Mouse (Mus musculus): ENCODE measurements around the gene St6galnac3. TPM values are rescaled to one million over a fixed set of nuclear protein-coding genes. Genes with fewer than 3 reads are reported as not detected.

Gene St6galnac3
- polyA plus RNA-seq, 1 experiment from 2014 or later, result 23.7 TPM

DNA sequence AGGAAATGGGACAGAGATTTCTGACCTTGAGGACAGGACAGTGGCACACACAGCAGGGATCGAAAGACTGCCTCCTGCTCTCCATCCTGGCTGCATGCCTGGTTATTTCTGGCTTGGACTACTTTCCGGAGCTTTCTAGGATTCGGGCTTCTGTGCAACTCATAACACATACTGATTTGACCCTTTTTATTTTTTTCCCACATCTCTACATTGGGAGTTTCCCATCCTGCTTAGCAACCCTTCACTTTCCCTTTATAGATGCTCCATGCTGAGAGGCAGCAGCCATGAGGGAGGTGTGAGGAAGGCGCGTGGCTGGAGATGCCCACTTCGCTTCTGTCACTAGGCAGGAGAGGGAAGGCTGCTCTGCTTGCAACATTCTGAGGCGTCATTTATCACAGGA, 240.3 kb downstream of the St6galnac3 start:
- peaks cover 0 to 8% of the 10 kb centered on the region in 2 experiments; a peak in 1 of 4 replicates for H3K4me1 ChIP-seq (ENCODE audit: control insufficient read depth in 2 of 2, insufficient read depth in 2 of 2, low read length in 2 of 2)
- H3K4me2 ChIP-seq (ENCODE audit: low read length), result no peak overlapping the region
- 49% methylated on average over 7 of the region's 7 CpGs for whole genome bisulfite sequencing
- no peaks in the 10 kb centered on the region for H3K36me3 ChIP-seq (ENCODE audit: control insufficient read depth, insufficient read depth, low read length)
- H3K27me3 ChIP-seq (ENCODE audit: control insufficient read depth, insufficient read depth, low read length), result no peaks in the 10 kb centered on the region
- H3K9ac ChIP-seq (ENCODE audit: low read length), result no peak overlapping the region
- no peak overlapping the region for H3K4me3 ChIP-seq (ENCODE audit: control insufficient read depth in 1 of 2, insufficient read depth in 1 of 2, low read depth in 1 of 2, low read length in 2 of 2)
- H3K27ac ChIP-seq (replicated peaks in 1 of 2; ENCODE audit: control insufficient read depth in 1 of 2, insufficient read depth in 1 of 2, low read depth in 2 of 2, low read length in 2 of 2), result no peak overlapping the region
- no peaks in the 10 kb centered on the region for H3K9me3 ChIP-seq (ENCODE audit: control insufficient read depth, low read length)
- ATAC-seq (ENCODE audit: insufficient number of reproducible peaks, insufficient read depth, low FRiP score, low read depth), result no peak

DNA sequence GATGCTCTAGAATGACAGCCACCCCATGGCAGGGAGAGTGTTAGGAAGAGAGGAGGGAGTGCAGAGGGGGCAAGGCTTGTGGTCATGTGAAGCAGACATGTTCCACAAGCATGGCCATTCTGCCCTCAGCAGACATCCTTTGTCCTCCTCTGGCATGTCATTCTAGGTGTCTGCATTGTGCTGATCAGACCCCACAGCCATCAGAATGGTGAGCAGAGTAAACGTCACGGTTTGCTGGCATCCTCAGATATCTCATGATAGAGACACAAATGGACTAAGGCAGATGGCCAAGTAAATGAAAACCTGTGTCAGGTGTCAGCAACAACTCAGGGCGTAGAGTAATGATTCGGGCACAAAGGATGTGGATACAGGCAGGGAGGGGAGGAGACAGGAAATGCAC, 241.3 kb downstream of the St6galnac3 start:
- Histone ChIP-seq H3K27me3 (ENCODE audit: control insufficient read depth, insufficient read depth, low read length) (no peaks in the 10 kb centered on the region), H3K27ac (replicated peaks in 1 of 2; ENCODE audit: control insufficient read depth in 1 of 2, insufficient read depth in 1 of 2, low read depth in 2 of 2, low read length in 2 of 2) (no peak overlapping the region), H3K4me1 (ENCODE audit: control insufficient read depth in 2 of 2, insufficient read depth in 2 of 2, low read length in 2 of 2) (peaks cover 0 to 8% of the 10 kb centered on the region in 2 experiments; a peak in 1 of 4 replicates), H3K9me3 (ENCODE audit: control insufficient read depth, low read length) (no peaks in the 10 kb centered on the region), H3K36me3 (ENCODE audit: control insufficient read depth, insufficient read depth, low read length) (no peaks in the 10 kb centered on the region), H3K4me3 (ENCODE audit: control insufficient read depth in 1 of 2, insufficient read depth in 1 of 2, low read depth in 1 of 2, low read length in 2 of 2) (no peak overlapping the region), H3K4me2 (ENCODE audit: low read length) (no peak overlapping the region), H3K9ac (ENCODE audit: low read length) (no peak overlapping the region)
- WGBS, result 83% methylated on average over 4 of the region's 4 CpGs
- no peak for ATAC-seq (ENCODE audit: insufficient number of reproducible peaks, insufficient read depth, low FRiP score, low read depth)

DNA sequence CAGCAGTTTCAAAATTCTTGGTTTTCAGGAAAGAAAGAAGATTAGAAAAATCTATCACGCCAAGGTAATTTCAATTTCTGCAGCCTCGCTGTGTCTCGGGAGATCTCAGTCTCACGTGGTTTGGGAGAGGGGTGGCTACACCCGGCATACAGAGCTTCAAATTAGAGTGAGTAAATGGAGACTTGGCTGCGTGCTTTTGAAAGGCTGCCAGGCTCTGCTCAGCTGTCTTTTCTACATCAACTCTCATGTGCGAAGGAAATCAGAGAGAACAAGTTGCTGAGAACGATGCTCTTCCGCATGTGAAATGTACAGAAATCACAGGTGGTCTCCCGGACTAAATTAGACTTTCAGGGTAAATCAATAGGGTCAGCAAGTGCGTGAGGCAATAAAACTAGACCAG, 242.9 kb downstream of the St6galnac3 start:
- Histone ChIP-seq H3K27me3 (ENCODE audit: control insufficient read depth, insufficient read depth, low read length) (no peaks in the 10 kb centered on the region), H3K4me3 (ENCODE audit: control insufficient read depth in 1 of 2, insufficient read depth in 1 of 2, low read depth in 1 of 2, low read length in 2 of 2) (no peak overlapping the region), H3K36me3 (ENCODE audit: control insufficient read depth, insufficient read depth, low read length) (no peaks in the 10 kb centered on the region), H3K4me1 (ENCODE audit: control insufficient read depth in 2 of 2, insufficient read depth in 2 of 2, low read length in 2 of 2) (peaks cover 0 to 8% of the 10 kb centered on the region in 2 experiments; a peak in 1 of 4 replicates), H3K9ac (ENCODE audit: low read length) (no peak overlapping the region), H3K27ac (replicated peaks in 1 of 2; ENCODE audit: control insufficient read depth in 1 of 2, insufficient read depth in 1 of 2, low read depth in 2 of 2, low read length in 2 of 2) (no peak overlapping the region), H3K9me3 (ENCODE audit: control insufficient read depth, low read length) (no peaks in the 10 kb centered on the region), H3K4me2 (ENCODE audit: low read length) (no peak overlapping the region)
- no peak for ATAC-seq (ENCODE audit: insufficient number of reproducible peaks, insufficient read depth, low FRiP score, low read depth)
- WGBS, result 86% methylated on average over 11 of the region's 11 CpGs

DNA sequence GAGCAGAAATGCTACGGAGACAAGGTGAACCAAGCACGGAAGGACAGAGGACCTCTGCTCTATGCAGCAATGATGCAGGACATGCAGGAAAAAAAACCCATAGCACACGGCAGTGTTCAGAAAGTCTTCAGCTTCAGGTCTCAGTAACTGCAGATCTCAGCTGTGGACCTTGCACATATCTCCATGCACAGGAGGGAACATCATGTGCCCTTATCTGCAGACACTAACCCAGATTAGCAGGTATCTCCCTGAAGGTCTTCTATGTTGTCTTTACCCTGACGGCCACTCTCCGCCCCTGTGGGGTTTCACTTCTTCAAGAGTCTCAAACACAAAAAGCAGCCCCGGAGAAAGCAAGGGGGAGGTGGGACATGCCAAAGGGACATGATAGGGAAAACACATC, 244.0 kb downstream of the St6galnac3 start:
- H3K27ac ChIP-seq (replicated peaks in 1 of 2; ENCODE audit: control insufficient read depth in 1 of 2, insufficient read depth in 1 of 2, low read depth in 2 of 2, low read length in 2 of 2), result no peak overlapping the region
- H3K4me2 ChIP-seq (ENCODE audit: low read length), result no peak overlapping the region
- no peak overlapping the region for H3K4me3 ChIP-seq (ENCODE audit: control insufficient read depth in 1 of 2, insufficient read depth in 1 of 2, low read depth in 1 of 2, low read length in 2 of 2)
- no peak for ATAC-seq (ENCODE audit: insufficient number of reproducible peaks, insufficient read depth, low FRiP score, low read depth)
- H3K36me3 ChIP-seq (ENCODE audit: control insufficient read depth, insufficient read depth, low read length), result no peaks in the 10 kb centered on the region
- H3K9me3 ChIP-seq (ENCODE audit: control insufficient read depth, low read length), result no peaks in the 10 kb centered on the region
- 73% methylated on average over 6 of the region's 6 CpGs for WGBS
- no peak overlapping the region for H3K9ac ChIP-seq (ENCODE audit: low read length)
- H3K4me1 ChIP-seq (ENCODE audit: control insufficient read depth in 2 of 2, insufficient read depth in 2 of 2, low read length in 2 of 2), result peaks cover 0 to 8% of the 10 kb centered on the region in 2 experiments; a peak in 1 of 4 replicates
- H3K27me3 ChIP-seq (ENCODE audit: control insufficient read depth, insufficient read depth, low read length), result no peaks in the 10 kb centered on the region

DNA sequence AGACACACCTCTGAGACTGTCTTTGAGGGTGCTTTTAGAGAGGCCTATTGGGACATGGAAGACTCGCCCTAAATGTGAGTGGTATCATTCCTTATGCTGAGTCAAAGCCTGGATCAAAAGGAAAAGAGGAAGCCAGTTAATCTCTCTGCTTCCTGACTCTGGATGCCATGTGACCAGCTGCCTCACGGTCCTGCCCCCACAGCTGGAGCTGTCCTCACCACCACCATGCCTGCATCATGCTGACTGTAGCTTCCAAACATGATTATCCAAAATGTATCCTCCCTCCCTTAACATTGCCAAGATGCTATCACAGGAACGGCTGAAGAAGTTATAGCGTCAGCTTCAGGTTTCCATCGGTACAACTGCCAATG, 244.4 kb downstream of the St6galnac3 start:
- Histone ChIP-seq H3K36me3 (ENCODE audit: control insufficient read depth, insufficient read depth, low read length) (no peaks in the 10 kb centered on the region), H3K4me2 (ENCODE audit: low read length) (no peak overlapping the region), H3K4me3 (ENCODE audit: control insufficient read depth in 1 of 2, insufficient read depth in 1 of 2, low read depth in 1 of 2, low read length in 2 of 2) (no peak overlapping the region), H3K9me3 (ENCODE audit: control insufficient read depth, low read length) (no peaks in the 10 kb centered on the region), H3K9ac (ENCODE audit: low read length) (no peak overlapping the region), H3K27me3 (ENCODE audit: control insufficient read depth, insufficient read depth, low read length) (no peaks in the 10 kb centered on the region), H3K27ac (replicated peaks in 1 of 2; ENCODE audit: control insufficient read depth in 1 of 2, insufficient read depth in 1 of 2, low read depth in 2 of 2, low read length in 2 of 2) (no peak overlapping the region), H3K4me1 (ENCODE audit: control insufficient read depth in 2 of 2, insufficient read depth in 2 of 2, low read length in 2 of 2) (peaks cover 0 to 8% of the 10 kb centered on the region in 2 experiments; a peak in 1 of 4 replicates)
- ATAC-seq (ENCODE audit: insufficient number of reproducible peaks, insufficient read depth, low FRiP score, low read depth), result no peak
- 68% methylated on average over 5 of the region's 5 CpGs for WGBS

DNA sequence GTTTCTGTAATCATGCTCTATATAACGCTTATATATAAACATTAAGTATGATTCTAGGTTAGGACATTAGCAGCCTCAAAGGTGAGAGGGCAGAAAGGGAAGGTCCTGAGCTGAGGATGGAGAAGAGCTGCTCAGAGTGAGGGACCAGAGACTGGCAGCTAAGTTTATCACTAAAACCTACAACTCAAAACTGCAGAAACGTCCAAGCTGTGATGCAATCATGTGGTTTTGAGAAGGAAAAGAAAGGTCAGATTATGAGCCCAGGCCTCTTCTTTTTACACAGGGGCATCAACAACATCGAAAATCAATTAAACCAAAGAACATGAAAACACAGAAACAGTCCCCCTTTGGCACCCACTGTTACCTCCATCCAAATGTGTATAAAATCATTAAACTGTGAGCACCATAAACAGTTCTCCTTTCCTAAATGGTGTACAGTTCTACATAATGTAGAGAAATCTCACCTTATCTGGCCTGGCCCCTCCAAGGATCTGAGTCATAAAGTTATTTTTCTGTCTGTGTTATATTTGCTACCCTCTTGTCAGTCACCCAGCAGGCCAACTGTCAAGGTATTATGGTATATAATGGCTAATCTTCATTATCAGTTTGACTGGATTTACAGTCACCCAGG, 244.9 kb downstream of the St6galnac3 start:
- Histone ChIP-seq H3K36me3 (ENCODE audit: control insufficient read depth, insufficient read depth, low read length) (no peaks in the 10 kb centered on the region), H3K9ac (ENCODE audit: low read length) (no peak overlapping the region), H3K27ac (replicated peaks in 1 of 2; ENCODE audit: control insufficient read depth in 1 of 2, insufficient read depth in 1 of 2, low read depth in 2 of 2, low read length in 2 of 2) (no peak overlapping the region), H3K4me3 (ENCODE audit: control insufficient read depth in 1 of 2, insufficient read depth in 1 of 2, low read depth in 1 of 2, low read length in 2 of 2) (no peak overlapping the region), H3K27me3 (ENCODE audit: control insufficient read depth, insufficient read depth, low read length) (no peaks in the 10 kb centered on the region), H3K4me2 (ENCODE audit: low read length) (no peak overlapping the region), H3K4me1 (ENCODE audit: control insufficient read depth in 2 of 2, insufficient read depth in 2 of 2, low read length in 2 of 2) (peaks cover 0 to 5% of the 10 kb centered on the region in 2 experiments; a peak in 1 of 4 replicates), H3K9me3 (ENCODE audit: control insufficient read depth, low read length) (no peaks in the 10 kb centered on the region)
- 75% methylated on average over 3 of the region's 3 CpGs for WGBS
- ATAC-seq (ENCODE audit: insufficient number of reproducible peaks, insufficient read depth, low FRiP score, low read depth), result no peak

DNA sequence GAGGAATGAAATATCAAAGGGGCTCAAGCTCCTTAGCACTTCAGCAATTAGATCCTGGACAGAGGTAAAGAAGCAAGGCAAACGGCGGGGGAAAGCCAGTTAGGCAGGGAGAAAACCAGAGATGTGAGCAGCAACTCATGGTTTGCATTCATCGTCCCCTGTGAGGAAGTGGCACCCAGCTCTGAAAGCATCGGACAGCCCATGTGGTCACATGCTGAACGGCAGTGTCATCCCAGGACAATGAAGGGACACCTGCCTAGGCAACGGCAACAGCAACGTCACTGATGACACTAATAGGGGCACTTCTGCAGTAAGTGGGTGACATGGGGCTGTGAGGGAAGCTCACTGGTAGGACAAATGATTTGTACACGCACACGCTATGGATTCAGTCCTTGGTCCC, 249.1 kb downstream of the St6galnac3 start:
- WGBS, result 87% methylated on average over 9 of the region's 9 CpGs
- no peak overlapping the region for H3K27ac ChIP-seq (replicated peaks in 1 of 2; ENCODE audit: control insufficient read depth in 1 of 2, insufficient read depth in 1 of 2, low read depth in 2 of 2, low read length in 2 of 2)
- no peaks in the 10 kb centered on the region for H3K4me1 ChIP-seq (ENCODE audit: control insufficient read depth in 2 of 2, insufficient read depth in 2 of 2, low read length in 2 of 2)
- ATAC-seq (ENCODE audit: insufficient number of reproducible peaks, insufficient read depth, low FRiP score, low read depth), result no peak
- no peak overlapping the region for H3K9ac ChIP-seq (ENCODE audit: low read length)
- H3K36me3 ChIP-seq (ENCODE audit: control insufficient read depth, insufficient read depth, low read length), result no peaks in the 10 kb centered on the region
- H3K9me3 ChIP-seq (ENCODE audit: control insufficient read depth, low read length), result no peaks in the 10 kb centered on the region
- H3K4me2 ChIP-seq (ENCODE audit: low read length), result no peak overlapping the region
- H3K4me3 ChIP-seq (ENCODE audit: control insufficient read depth in 1 of 2, insufficient read depth in 1 of 2, low read depth in 1 of 2, low read length in 2 of 2), result no peak overlapping the region
- no peaks in the 10 kb centered on the region for H3K27me3 ChIP-seq (ENCODE audit: control insufficient read depth, insufficient read depth, low read length)

DNA sequence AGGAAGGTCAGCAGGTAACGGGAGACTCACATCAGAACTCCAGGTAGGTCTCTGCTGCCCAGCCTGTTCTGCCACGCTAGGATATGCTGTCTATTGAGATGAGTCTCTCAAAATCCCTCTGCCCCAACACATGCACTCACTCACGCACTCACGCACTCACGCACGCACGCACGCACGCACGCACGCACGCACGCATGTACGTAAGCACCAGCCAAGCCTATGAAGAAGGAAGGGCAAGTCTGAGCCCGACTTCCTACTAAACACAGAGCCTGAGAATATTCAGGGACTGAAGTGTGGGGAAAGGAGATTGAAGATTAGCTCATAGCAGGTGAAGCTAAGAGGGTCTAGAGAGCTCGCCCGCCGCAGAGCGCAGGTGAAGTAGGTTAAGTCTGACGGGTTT, 249.5 kb downstream of the St6galnac3 start:
- Histone ChIP-seq H3K27ac (replicated peaks in 1 of 2; ENCODE audit: control insufficient read depth in 1 of 2, insufficient read depth in 1 of 2, low read depth in 2 of 2, low read length in 2 of 2) (no peak overlapping the region), H3K4me3 (ENCODE audit: control insufficient read depth in 1 of 2, insufficient read depth in 1 of 2, low read depth in 1 of 2, low read length in 2 of 2) (no peak overlapping the region), H3K36me3 (ENCODE audit: control insufficient read depth, insufficient read depth, low read length) (no peaks in the 10 kb centered on the region), H3K9me3 (ENCODE audit: control insufficient read depth, low read length) (no peaks in the 10 kb centered on the region), H3K9ac (ENCODE audit: low read length) (no peak overlapping the region), H3K4me1 (ENCODE audit: control insufficient read depth in 2 of 2, insufficient read depth in 2 of 2, low read length in 2 of 2) (no peaks in the 10 kb centered on the region), H3K4me2 (ENCODE audit: low read length) (no peak overlapping the region), H3K27me3 (ENCODE audit: control insufficient read depth, insufficient read depth, low read length) (no peaks in the 10 kb centered on the region)
- no peak for ATAC-seq (ENCODE audit: insufficient number of reproducible peaks, insufficient read depth, low FRiP score, low read depth)
- 93% methylated on average over 20 of the region's 20 CpGs for WGBS

Data from heart, embryonic 14.5 days (tissue).